Mouse (Mus musculus) intestine, postnatal 0 days (tissue): Measurements from ENCODE around the gene Pex5. TPM values are rescaled to one million over a fixed set of nuclear protein-coding genes. Genes with fewer than 3 reads are reported as not detected.

ENCODE experiments used
- ATAC-seq: fragments of 200-750 bp; cut with Nextera tagmentation; 2 replicates; pipeline ENCODE4 v1.8.0; 2017; ENCODE audit warnings: mild to moderate bottlenecking, moderate TSS enrichment, moderate library complexity
- H3K27ac ChIP-seq: fragments of 300-500 bp; sonication (generic); 2 replicates; pipeline ENCODE4 v1.5.1; 2014; ENCODE audit warnings: mild to moderate bottlenecking, low read depth, low read length, moderate library complexity
- H3K27me3 ChIP-seq: fragments of 300-500 bp; sonication (generic); replicated peaks from 2 replicates; pipeline ENCODE4 v1.6.1; 2014; ENCODE audit warnings: low read length, mixed read lengths; ENCODE audit not compliant: control insufficient read depth, insufficient read depth
- H3K36me3 ChIP-seq: fragments of 300-500 bp; sonication (generic); 2 replicates; pipeline ENCODE4 v1.6.1; 2014; ENCODE audit warnings: mild to moderate bottlenecking, moderate library complexity; ENCODE audit not compliant: control insufficient read depth, insufficient read depth
- H3K4me1 ChIP-seq: fragments of 300-500 bp; sonication (generic); replicated peaks from 2 replicates; pipeline ENCODE4 v1.6.1; 2014; ENCODE audit warnings: antibody characterized with exemption, low read length, mixed read lengths; ENCODE audit not compliant: control insufficient read depth, insufficient read depth
- H3K4me2 ChIP-seq: fragments of 300-500 bp; sonication (generic); replicated peaks from 2 replicates; pipeline ENCODE4 v1.6.1; 2014; ENCODE audit warnings: low read depth, mild to moderate bottlenecking, moderate library complexity
- H3K4me3 ChIP-seq: fragments of 300-500 bp; sonication (generic); 2 replicates; pipeline ENCODE4 v1.5.1; 2014; ENCODE audit warnings: low read depth, low read length
- H3K9ac ChIP-seq: fragments of 300-500 bp; sonication (generic); 2 replicates; pipeline ENCODE4 v1.6.1; 2014; ENCODE audit warnings: mild to moderate bottlenecking, low read depth, low read length
- H3K9me3 ChIP-seq: fragments of 300-500 bp; sonication (generic); 2 replicates; pipeline ENCODE4 v1.6.1; 2016; ENCODE audit warnings: mixed run types; ENCODE audit not compliant: control insufficient read depth
- CTCF ChIP-seq: sonication (generic); IDR thresholded peaks from 2 replicates; pipeline ENCODE4 v1.5.1; 2016; ENCODE audit warnings: low read depth, mild to moderate bottlenecking, control low read depth, antibody characterized with exemption, moderate library complexity
- WGBS: fragments of 180-500 bp; shearing (Covaris S2); extraction: QIAGEN DNeasy Blood & Tissue Kit; methylation state at CpG from one replicate; pipeline ENCODE4 v1.1.7; 2014; 5-methylcytosine and 5-hydroxymethylcytosine counted together
- polyA plus RNA-seq: library from polyadenylated mRNA; unstranded; fragments of >200 nt; fragmentation: Nextera tagmentation; extraction: Ambion mirVana; gene quantifications from 2 replicates; pipeline ENCODE4 v1.2.1, GENCODE M21; 2015

Gene Pex5
- polyA plus RNA-seq, 1 experiment from 2014 or later, result 30.1 TPM

- no peak for TF ChIP-seq CTCF
- Histone ChIP-seq H3K27ac (peak overlapping the region; percentile 61; the same call in 1 of the 2 replicates), H3K9me3 (no peaks in the 10 kb centered on the region), H3K9ac (no peak overlapping the region), H3K4me2 (no peak overlapping the region), H3K4me1 (no peaks in the 10 kb centered on the region), H3K36me3 (no peaks in the 10 kb centered on the region), H3K4me3 (no peak overlapping the region), H3K27me3 (no peaks in the 10 kb centered on the region)
- peak; percentile 94 for ATAC-seq
- 43% methylated on average over 4 of the region's 4 CpGs for WGBS
Observed at GRCm38 (mm10) chr6:124377494-124378255, 37.2 kb downstream of the Pex5 start.

DNA sequence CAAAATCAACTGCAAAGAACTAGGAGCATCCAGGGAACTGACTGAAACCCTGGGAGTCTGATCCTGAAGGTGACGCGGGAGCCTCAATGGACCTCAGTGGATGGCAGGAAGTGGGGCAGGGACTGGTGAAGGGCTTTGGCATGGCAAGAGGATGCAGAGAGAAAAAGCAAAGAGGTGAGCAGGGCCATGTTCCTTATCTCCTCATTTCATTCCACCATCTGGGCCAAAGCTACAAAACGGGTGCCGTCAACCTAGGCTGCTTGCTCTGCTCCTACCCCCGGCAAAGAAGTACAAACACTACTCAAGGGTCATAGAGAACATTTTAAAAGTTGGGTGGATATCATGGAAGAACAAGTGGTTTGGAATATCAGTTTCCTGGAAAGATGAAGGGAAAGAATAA is 38.6 kb downstream of the Pex5 start:
- no peak overlapping the region for H3K9ac ChIP-seq
- WGBS, result 88% methylated on average over 5 of the region's 5 CpGs
- H3K9me3 ChIP-seq, result no peaks in the 10 kb centered on the region
- no peak overlapping the region for H3K4me3 ChIP-seq
- no peak for TF ChIP-seq CTCF
- no peak for ATAC-seq
- H3K27me3 ChIP-seq, result no peaks in the 10 kb centered on the region
- H3K27ac ChIP-seq, result no peak overlapping the region
- no peaks in the 10 kb centered on the region for H3K36me3 ChIP-seq
- H3K4me1 ChIP-seq, result no peaks in the 10 kb centered on the region
- H3K4me2 ChIP-seq, result no peak overlapping the region

- Histone ChIP-seq H3K9ac (no peak overlapping the region), H3K4me3 (no peak overlapping the region), H3K4me2 (no peak overlapping the region), H3K4me1 (no peaks in the 10 kb centered on the region), H3K27me3 (no peaks in the 10 kb centered on the region), H3K27ac (peak overlapping the region; percentile 81), H3K9me3 (no peaks in the 10 kb centered on the region), H3K36me3 (no peaks in the 10 kb centered on the region)
- WGBS, result 46% methylated on average over 11 of the region's 11 CpGs
- TF ChIP-seq CTCF, result no peak
- ATAC-seq, result peak; percentile 82
Observed at GRCm38 (mm10) chr6:124375435-124375884, 39.4 kb downstream of the Pex5 start.

GRCm38 (mm10) chr6:124374683-124375082 is 40.2 kb downstream of the Pex5 start:
- no peak for TF ChIP-seq CTCF
- H3K4me3 ChIP-seq, result no peak overlapping the region
- H3K9ac ChIP-seq, result no peak overlapping the region
- no peaks in the 10 kb centered on the region for H3K27me3 ChIP-seq
- no peak for ATAC-seq
- H3K36me3 ChIP-seq, result no peaks in the 10 kb centered on the region
- H3K4me2 ChIP-seq, result no peak overlapping the region
- peak overlapping the region; percentile 81; the same call in 1 of the 2 replicates for H3K27ac ChIP-seq
- no peaks in the 10 kb centered on the region for H3K4me1 ChIP-seq
- 72% methylated on average over 4 of the region's 4 CpGs for WGBS
- H3K9me3 ChIP-seq, result no peaks in the 10 kb centered on the region

GRCm38 (mm10) chr6:124373584-124374206 is 41.2 kb downstream of the Pex5 start:
- Histone ChIP-seq H3K4me3 (no peak overlapping the region), H3K36me3 (no peaks in the 10 kb centered on the region), H3K9me3 (no peaks in the 10 kb centered on the region), H3K9ac (no peak overlapping the region), H3K4me1 (no peaks in the 10 kb centered on the region), H3K27ac (no peak overlapping the region), H3K27me3 (no peaks in the 10 kb centered on the region), H3K4me2 (no peak overlapping the region)
- ATAC-seq, result no peak
- 86% methylated on average over 6 of the region's 6 CpGs for WGBS
- no peak for TF ChIP-seq CTCF

- Histone ChIP-seq H3K27ac (no peak overlapping the region), H3K4me1 (no peaks in the 10 kb centered on the region), H3K4me2 (no peak overlapping the region), H3K9ac (no peak overlapping the region), H3K27me3 (no peaks in the 10 kb centered on the region), H3K9me3 (no peaks in the 10 kb centered on the region), H3K4me3 (no peak overlapping the region), H3K36me3 (no peaks in the 10 kb centered on the region)
- WGBS, result 53% methylated on average over 5 of the region's 5 CpGs
- TF ChIP-seq CTCF, result peak; percentile 40
- no peak for ATAC-seq
Observed at GRCm38 (mm10) chr6:124364328-124364727, 50.5 kb downstream of the Pex5 start.
